Mouse (Mus musculus): Measurements from ENCODE around the gene Gpc1. TPM values are rescaled to one million over a fixed set of nuclear protein-coding genes. Genes with fewer than 3 reads are reported as not detected.

The Gpc1 gene
- polyA plus RNA-seq, 1 experiment from 2014 or later, result 70.4 TPM

- Histone ChIP-seq H3K4me2 (ENCODE audit: low read length) (no peak overlapping the region), H3K9me3 (ENCODE audit: control insufficient read depth, low read length) (no peaks in the 10 kb centered on the region), H3K4me1 (replicated peaks; ENCODE audit: control insufficient read depth, insufficient read depth, low read length) (peaks cover under 1% of the 10 kb centered on the region; the same call in 1 of the 2 replicates), H3K9ac (replicated peaks; ENCODE audit: low read depth, low read length) (no peak overlapping the region), H3K4me3 (replicated peaks; ENCODE audit: low read length) (no peak overlapping the region), H3K36me3 (ENCODE audit: control insufficient read depth, insufficient read depth) (no peaks in the 10 kb centered on the region), H3K27ac (ENCODE audit: low read length) (no peak overlapping the region), H3K27me3 (replicated peaks; ENCODE audit: control insufficient read depth, insufficient read depth, low read length) (no peaks in the 10 kb centered on the region)
- no peak for ATAC-seq
- WGBS, result 49% methylated on average over 3 of the region's 3 CpGs
These were observed 42.6 kb downstream of the Gpc1 start for GRCm38 (mm10) chr1:92874011-92874410.

- ATAC-seq, result no peak
- WGBS, result 84% methylated on average over 8 of the region's 8 CpGs
These were observed 44.1 kb downstream of the Gpc1 start for GRCm38 (mm10) chr1:92875360-92876111.

GRCm38 (mm10) chr1:92877431-92877978, 46.1 kb downstream of the Gpc1 start:
- Histone ChIP-seq H3K9me3 (ENCODE audit: control insufficient read depth, low read length) (no peaks in the 10 kb centered on the region), H3K27me3 (replicated peaks; ENCODE audit: control insufficient read depth, insufficient read depth, low read length) (no peaks in the 10 kb centered on the region), H3K9ac (replicated peaks; ENCODE audit: low read depth, low read length) (no peak overlapping the region), H3K4me3 (replicated peaks; ENCODE audit: low read length) (no peak overlapping the region), H3K27ac (ENCODE audit: low read length) (no peak overlapping the region), H3K4me2 (ENCODE audit: low read length) (no peak overlapping the region), H3K36me3 (ENCODE audit: control insufficient read depth, insufficient read depth) (no peaks in the 10 kb centered on the region), H3K4me1 (replicated peaks; ENCODE audit: control insufficient read depth, insufficient read depth, low read length) (peaks cover 8% of the 10 kb centered on the region)
- 68% methylated on average over 12 of the region's 12 CpGs for WGBS
- ATAC-seq, result no peak

More at GRCm38 (mm10) chr1:92875360-92876111, 44.1 kb downstream of the Gpc1 start:
- Histone ChIP-seq H3K9me3 (ENCODE audit: control insufficient read depth, low read length) (no peaks in the 10 kb centered on the region), H3K4me3 (replicated peaks; ENCODE audit: low read length) (no peak overlapping the region), H3K9ac (replicated peaks; ENCODE audit: low read depth, low read length) (no peak overlapping the region), H3K36me3 (ENCODE audit: control insufficient read depth, insufficient read depth) (no peaks in the 10 kb centered on the region), H3K27me3 (replicated peaks; ENCODE audit: control insufficient read depth, insufficient read depth, low read length) (no peaks in the 10 kb centered on the region), H3K27ac (ENCODE audit: low read length) (no peak overlapping the region), H3K4me2 (ENCODE audit: low read length) (no peak overlapping the region), H3K4me1 (replicated peaks; ENCODE audit: control insufficient read depth, insufficient read depth, low read length) (peaks cover 8% of the 10 kb centered on the region)

GRCm38 (mm10) chr1:92878066-92878741, 46.8 kb downstream of the Gpc1 start:
- Histone ChIP-seq H3K27ac (ENCODE audit: low read length) (no peak overlapping the region), H3K4me2 (ENCODE audit: low read length) (no peak overlapping the region), H3K4me3 (replicated peaks; ENCODE audit: low read length) (no peak overlapping the region), H3K4me1 (replicated peaks; ENCODE audit: control insufficient read depth, insufficient read depth, low read length) (peaks cover 8% of the 10 kb centered on the region), H3K9ac (replicated peaks; ENCODE audit: low read depth, low read length) (no peak overlapping the region), H3K27me3 (replicated peaks; ENCODE audit: control insufficient read depth, insufficient read depth, low read length) (no peaks in the 10 kb centered on the region), H3K36me3 (ENCODE audit: control insufficient read depth, insufficient read depth) (no peaks in the 10 kb centered on the region), H3K9me3 (ENCODE audit: control insufficient read depth, low read length) (no peaks in the 10 kb centered on the region)
- 90% methylated on average over 13 of the region's 13 CpGs for WGBS
- no peak for ATAC-seq

GRCm38 (mm10) chr1:92879266-92879665, 47.8 kb downstream of the Gpc1 start:
- Histone ChIP-seq H3K4me1 (replicated peaks; ENCODE audit: control insufficient read depth, insufficient read depth, low read length) (peaks cover 8% of the 10 kb centered on the region), H3K9me3 (ENCODE audit: control insufficient read depth, low read length) (no peaks in the 10 kb centered on the region), H3K9ac (replicated peaks; ENCODE audit: low read depth, low read length) (no peak overlapping the region), H3K27me3 (replicated peaks; ENCODE audit: control insufficient read depth, insufficient read depth, low read length) (no peaks in the 10 kb centered on the region), H3K27ac (ENCODE audit: low read length) (no peak overlapping the region), H3K36me3 (ENCODE audit: control insufficient read depth, insufficient read depth) (no peaks in the 10 kb centered on the region), H3K4me2 (ENCODE audit: low read length) (no peak overlapping the region), H3K4me3 (replicated peaks; ENCODE audit: low read length) (no peak overlapping the region)
- 62% methylated on average over 12 of the region's 12 CpGs for WGBS
- ATAC-seq, result peak; percentile 82

- ATAC-seq, result no peak
- no peaks in the 10 kb centered on the region for H3K9me3 ChIP-seq (ENCODE audit: control insufficient read depth, low read length)
- no peak overlapping the region for H3K27ac ChIP-seq (ENCODE audit: low read length)
- no peaks in the 10 kb centered on the region for H3K36me3 ChIP-seq (ENCODE audit: control insufficient read depth, insufficient read depth)
- 85% methylated on average over 5 of the region's 5 CpGs for WGBS
- no peaks in the 10 kb centered on the region for H3K27me3 ChIP-seq (replicated peaks; ENCODE audit: control insufficient read depth, insufficient read depth, low read length)
- no peak overlapping the region for H3K4me2 ChIP-seq (ENCODE audit: low read length)
- no peak overlapping the region for H3K9ac ChIP-seq (replicated peaks; ENCODE audit: low read depth, low read length)
- H3K4me1 ChIP-seq (replicated peaks; ENCODE audit: control insufficient read depth, insufficient read depth, low read length), result peaks cover 8% of the 10 kb centered on the region
- no peak overlapping the region for H3K4me3 ChIP-seq (replicated peaks; ENCODE audit: low read length)
These were observed 48.7 kb downstream of the Gpc1 start for GRCm38 (mm10) chr1:92880101-92880500.

GRCm38 (mm10) chr1:92881982-92882381, 50.5 kb downstream of the Gpc1 start:
- no peak overlapping the region for H3K27ac ChIP-seq (ENCODE audit: low read length)
- no peaks in the 10 kb centered on the region for H3K27me3 ChIP-seq (replicated peaks; ENCODE audit: control insufficient read depth, insufficient read depth, low read length)
- H3K4me3 ChIP-seq (replicated peaks; ENCODE audit: low read length), result no peak overlapping the region
- no peaks in the 10 kb centered on the region for H3K9me3 ChIP-seq (ENCODE audit: control insufficient read depth, low read length)
- ATAC-seq, result no peak
- H3K4me2 ChIP-seq (ENCODE audit: low read length), result no peak overlapping the region
- no peaks in the 10 kb centered on the region for H3K36me3 ChIP-seq (ENCODE audit: control insufficient read depth, insufficient read depth)
- WGBS, result 81% methylated on average over 6 of the region's 6 CpGs
- H3K9ac ChIP-seq (replicated peaks; ENCODE audit: low read depth, low read length), result no peak overlapping the region
- peaks cover 8% of the 10 kb centered on the region for H3K4me1 ChIP-seq (replicated peaks; ENCODE audit: control insufficient read depth, insufficient read depth, low read length)

GRCm38 (mm10) chr1:92888901-92889655, 57.6 kb downstream of the Gpc1 start:
- no peak overlapping the region for H3K4me2 ChIP-seq (ENCODE audit: low read length)
- H3K9me3 ChIP-seq (ENCODE audit: control insufficient read depth, low read length), result no peaks in the 10 kb centered on the region
- 72% methylated on average over 7 of the region's 7 CpGs for WGBS
- no peak overlapping the region for H3K4me3 ChIP-seq (replicated peaks; ENCODE audit: low read length)
- no peaks in the 10 kb centered on the region for H3K36me3 ChIP-seq (ENCODE audit: control insufficient read depth, insufficient read depth)
- no peak overlapping the region for H3K9ac ChIP-seq (replicated peaks; ENCODE audit: low read depth, low read length)
- no peak for ATAC-seq
- no peaks in the 10 kb centered on the region for H3K4me1 ChIP-seq (replicated peaks; ENCODE audit: control insufficient read depth, insufficient read depth, low read length)
- H3K27ac ChIP-seq (ENCODE audit: low read length), result no peak overlapping the region
- H3K27me3 ChIP-seq (replicated peaks; ENCODE audit: control insufficient read depth, insufficient read depth, low read length), result no peaks in the 10 kb centered on the region

GRCm38 (mm10) chr1:92892791-92893190, 61.3 kb downstream of the Gpc1 start:
- H3K4me2 ChIP-seq (ENCODE audit: low read length), result no peak overlapping the region
- H3K4me3 ChIP-seq (replicated peaks; ENCODE audit: low read length), result no peak overlapping the region
- ATAC-seq, result no peak
- no peak overlapping the region for H3K9ac ChIP-seq (replicated peaks; ENCODE audit: low read depth, low read length)
- H3K4me1 ChIP-seq (replicated peaks; ENCODE audit: control insufficient read depth, insufficient read depth, low read length), result no peaks in the 10 kb centered on the region
- H3K36me3 ChIP-seq (ENCODE audit: control insufficient read depth, insufficient read depth), result no peaks in the 10 kb centered on the region
- 59% methylated on average over 3 of the region's 3 CpGs for WGBS
- no peaks in the 10 kb centered on the region for H3K27me3 ChIP-seq (replicated peaks; ENCODE audit: control insufficient read depth, insufficient read depth, low read length)
- H3K9me3 ChIP-seq (ENCODE audit: control insufficient read depth, low read length), result no peaks in the 10 kb centered on the region
- no peak overlapping the region for H3K27ac ChIP-seq (ENCODE audit: low read length)

Data from forebrain, embryonic 16.5 days (tissue).